Mouse (Mus musculus): ENCODE results near the gene Psen2.

The Psen2 gene

DNA sequence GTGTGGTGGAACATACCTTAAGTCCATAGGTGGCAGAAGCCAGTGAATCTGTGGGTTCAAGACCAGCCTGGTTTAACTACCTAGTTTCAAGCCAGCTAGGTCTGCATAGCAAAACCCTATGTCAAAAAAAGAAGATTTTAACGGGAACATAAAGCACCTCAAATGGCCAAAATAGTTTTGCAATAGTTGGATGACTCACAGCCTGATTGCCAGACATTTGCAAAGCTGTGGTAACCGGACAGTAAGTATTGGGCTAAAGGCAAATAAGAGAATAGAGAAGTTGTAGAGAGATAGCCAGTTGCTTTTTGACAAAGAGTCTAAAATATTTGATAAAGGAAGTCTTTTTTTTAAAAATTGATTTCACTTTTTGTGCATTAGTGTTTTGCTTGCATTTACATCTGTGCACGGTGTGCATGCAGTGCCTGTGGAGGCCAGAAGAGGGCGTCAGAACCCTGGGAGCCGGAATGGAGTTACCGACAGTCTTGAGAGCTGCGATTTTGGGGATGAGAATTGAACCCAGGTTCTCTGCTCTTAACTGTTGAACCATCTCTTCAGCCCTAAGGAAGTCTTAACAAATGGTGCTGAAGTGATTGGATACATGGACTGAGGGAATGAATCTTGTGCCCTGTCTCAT lies at the start of gene Psen2:
Psen2 (minus strand) TSS at position 75 of the 634 bp plus-strand sequence.
- DNase-seq (ENCODE audit: low spot score), result no peak

DNA sequence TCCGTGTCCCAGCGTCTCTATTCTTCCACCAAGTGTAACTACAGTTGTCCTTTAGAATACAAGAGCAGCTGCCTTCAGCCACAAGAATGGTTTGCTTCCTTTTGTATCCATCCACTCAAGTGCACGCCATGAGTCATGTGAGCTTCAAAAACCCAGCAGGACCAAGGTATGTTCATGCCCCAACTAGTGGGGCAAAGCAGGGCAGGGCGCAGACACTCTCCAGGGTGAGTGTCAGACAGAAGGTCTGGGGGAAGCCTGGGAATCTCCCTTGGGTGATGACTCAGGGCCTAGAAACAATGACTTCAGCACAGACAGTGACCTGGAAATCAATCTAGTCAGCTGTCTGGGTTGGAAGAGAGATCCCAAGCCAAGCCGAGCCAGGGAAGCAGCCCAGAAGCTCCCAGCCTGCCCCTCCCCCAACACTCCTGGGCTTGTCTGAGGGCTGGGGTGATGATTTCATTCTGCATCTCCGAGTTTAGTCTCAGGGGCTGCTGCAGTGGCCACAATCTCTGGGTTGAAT lies 49.6 kb upstream of the Psen2 start:
- peak; percentile 29 for DNase-seq (ENCODE audit: low spot score)

DNA sequence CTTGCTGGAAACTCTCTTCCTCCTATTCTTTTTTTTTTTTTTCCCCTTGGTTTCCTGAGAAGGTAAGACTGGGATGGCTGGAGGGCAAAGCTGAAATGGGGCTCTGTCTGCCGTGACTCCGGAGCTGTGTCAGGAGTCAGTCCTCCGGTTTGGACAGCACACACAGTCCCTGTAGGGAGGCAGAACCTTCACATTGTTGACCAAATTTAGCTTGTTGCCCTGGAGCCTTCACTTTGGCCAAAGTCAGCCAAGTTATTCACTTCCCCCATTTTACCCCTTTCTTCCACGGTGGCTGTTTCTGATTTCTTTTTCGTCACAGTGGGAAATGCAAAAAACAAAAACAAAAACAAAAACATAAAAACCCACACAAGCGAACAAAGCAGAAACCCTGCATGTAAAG lies 49.0 kb upstream of the Psen2 start:
- no peak for DNase-seq (ENCODE audit: low spot score)

DNA sequence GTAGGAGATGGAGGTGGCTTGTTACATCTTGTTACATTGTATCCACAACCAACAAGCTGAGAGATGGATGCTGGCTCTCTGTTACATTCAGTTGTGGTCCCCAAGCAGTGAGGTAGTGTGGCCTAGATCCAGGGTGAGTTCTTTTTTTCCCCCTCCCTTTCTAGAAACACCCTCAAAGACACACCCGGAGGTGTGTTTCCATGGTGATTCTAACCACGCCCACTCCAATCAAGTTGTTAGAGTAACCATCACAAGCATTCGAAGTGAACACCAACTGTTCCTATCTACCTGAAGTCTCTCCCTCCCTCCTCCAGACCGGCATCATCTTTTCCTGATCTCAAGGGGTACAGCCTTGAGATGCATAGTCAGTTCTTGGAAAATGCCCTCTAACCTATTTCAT lies 45.7 kb upstream of the Psen2 start:
- no peak for DNase-seq (ENCODE audit: low spot score)

DNA sequence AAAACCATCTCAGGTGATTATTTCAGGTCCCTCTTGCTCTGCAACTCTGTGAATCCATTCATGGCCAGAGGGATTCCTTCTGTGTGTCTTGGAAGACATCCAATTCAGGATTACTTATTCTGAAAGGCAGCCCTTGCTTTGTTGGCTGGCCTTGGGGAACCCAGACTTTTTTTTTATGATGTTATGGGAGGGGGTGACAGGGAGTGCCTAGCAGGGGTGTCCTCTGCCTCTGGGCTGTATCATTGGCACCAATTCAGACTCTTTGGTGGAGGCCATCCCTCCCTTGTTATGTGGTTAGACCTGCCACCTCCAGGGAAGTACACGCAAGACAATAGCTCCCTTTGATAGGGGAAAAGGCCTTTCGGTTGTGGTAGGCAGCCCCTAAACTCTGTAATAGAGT lies 44.4 kb upstream of the Psen2 start:
- DNase-seq (ENCODE audit: low spot score), result no peak

DNA sequence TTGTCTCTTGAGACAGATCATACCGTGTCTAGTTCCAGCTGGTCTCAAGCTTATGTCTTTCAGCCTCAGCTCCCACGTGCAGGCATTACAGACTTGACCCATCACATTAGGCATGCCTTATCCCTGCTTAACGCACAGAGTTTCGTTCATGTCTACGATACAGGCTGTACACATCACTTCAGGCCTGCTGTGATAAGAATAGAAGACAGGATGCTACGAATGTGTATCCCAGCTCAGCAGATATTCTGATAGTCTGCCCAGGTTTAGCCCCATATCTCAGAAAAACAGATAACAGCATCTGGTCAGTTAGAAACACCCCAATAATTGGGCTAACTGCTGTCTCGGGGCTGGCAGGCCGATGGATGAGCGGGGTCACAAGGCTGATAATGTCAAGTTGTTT lies 43.7 kb upstream of the Psen2 start:
- no peak for DNase-seq (ENCODE audit: low spot score)

DNA sequence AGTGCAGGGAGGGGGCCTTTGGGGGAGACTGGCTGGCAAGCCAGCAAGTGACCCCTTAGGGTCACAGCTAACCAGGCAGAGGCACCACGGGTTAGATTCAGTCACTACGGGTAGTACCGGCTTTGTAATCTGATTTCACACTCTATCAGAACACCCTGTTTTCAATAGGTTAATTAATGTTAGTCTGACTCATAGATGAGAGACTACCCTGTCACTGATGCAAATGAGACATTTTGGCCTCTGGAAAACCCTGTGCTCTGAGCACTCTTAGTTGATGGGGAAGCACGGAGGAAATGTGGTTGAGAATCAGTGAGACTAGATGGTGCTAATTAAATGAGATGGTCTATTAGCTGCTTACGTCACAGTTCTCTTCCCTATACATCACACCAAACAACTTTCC lies 40.4 kb upstream of the Psen2 start:
- DNase-seq (ENCODE audit: low spot score), result no peak

DNA sequence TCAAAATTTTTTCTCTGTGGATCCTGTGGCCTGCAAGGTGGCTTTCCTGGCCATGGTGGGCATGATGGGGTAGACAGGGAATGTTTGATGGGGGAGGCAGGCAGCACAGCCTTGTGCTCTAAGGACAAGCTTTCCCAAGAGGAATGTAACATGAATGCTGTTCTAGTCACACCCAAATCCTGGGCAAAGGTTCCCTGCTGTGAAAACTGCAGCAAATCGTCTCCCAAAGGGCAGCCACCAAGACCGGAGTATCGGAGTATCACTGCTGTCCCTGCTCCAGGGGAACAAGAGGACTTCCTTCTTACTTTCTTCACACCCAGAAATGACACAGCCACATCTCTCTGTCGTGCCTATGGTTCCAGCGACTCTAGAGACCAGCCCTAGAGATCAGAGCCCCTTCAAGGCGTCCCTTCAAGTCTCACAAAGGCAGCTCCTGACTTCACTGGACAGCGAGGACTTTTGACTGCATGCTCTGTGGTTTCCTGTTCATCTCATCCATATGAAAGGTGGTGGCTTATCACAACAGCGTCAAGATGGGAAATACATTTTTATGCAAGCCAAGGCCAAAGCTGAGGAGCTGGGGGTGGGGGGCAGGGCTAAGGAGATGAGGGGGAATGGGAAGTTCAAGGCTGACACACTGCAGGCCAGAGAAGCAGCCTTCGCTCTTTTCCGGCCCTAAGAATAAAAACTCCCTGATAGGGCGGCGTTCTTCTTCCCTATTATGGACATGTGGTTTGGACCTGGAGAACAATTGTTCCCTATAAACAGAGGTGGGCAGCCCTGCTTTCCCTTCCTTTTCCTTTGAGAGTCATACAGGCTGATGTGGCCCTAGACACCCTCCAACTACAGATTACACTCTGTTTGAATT lies 39.2 kb upstream of the Psen2 start:
- DNase-seq (ENCODE audit: low spot score), result no peak

DNA sequence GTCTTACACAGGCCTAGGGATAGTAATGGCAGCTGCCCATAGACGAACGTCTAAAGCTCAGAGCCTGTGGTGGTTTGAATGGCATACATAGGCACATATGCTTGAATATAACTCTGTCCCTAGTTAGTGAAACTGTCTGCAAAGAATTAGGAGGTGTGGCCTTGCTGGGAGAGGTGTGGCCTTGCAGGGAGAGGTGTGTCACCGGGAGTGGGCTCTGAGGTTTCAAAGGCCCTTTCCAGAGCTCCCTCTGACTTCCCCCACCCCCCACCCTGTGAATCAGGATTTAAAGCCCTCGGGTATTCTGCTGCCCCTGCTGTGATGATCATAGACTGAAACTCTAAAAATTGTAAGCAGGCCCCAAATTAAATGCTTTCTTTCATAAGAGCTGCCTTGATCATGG lies 37.8 kb upstream of the Psen2 start:
- DNase-seq (ENCODE audit: low spot score), result no peak

DNA sequence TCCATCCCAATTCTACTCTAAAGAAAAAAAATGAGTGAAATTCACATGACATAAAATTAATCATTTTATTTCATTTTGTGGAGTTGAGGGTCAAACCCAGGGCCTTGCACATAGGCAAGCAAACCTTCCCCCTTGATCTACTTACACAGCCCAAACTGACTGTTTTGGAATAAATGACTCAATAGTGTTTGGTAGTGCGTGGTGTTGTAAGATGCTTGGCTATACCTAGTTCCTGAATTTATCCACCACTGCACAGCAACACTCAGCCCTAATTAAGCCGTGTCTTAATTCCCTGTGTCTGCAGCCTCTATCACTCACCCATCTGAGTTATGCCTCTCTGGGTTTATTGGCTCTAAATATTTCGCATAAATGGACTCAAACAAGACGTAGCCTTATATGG lies 37.1 kb upstream of the Psen2 start:
- no peak for DNase-seq (ENCODE audit: low spot score)

DNA sequence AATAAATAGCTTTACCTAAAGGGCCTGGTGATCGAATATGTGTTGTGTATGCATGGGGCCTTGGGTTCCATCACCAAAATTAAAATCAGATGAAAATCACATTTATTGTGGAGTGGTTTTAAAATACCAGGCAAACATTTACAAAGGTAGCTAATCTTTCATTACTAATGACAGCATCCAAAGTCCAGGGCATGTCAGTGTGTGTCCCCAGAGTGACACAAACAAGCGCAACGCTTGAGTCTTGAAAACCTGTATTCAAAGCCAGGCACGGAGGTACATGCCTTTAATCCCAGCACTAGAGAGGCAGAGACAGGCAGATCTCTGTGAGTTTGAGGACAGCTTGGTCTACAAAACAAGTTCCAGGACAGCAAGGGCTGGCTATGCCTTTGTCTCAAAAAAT lies 36.5 kb upstream of the Psen2 start:
- no peak for DNase-seq (ENCODE audit: low spot score)

DNA sequence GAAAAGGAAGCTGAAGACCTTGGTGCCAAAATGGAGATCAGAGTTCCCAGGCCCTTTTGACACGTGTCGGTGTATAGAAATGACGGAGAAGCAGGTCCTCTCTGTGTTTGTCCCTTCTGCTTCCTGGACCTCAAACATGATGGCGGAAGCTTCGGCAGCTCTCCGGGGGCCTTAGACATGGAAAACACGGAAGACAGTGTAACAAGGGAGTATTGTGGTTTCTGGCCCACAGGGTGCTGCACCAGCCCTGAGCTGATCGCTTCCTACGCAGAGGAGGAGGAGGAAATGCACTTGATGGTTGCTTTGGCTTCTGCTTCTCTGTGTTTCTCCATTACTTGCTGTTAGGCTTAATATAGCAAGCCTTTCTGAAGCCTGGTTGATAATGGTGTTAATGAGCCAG lies 32.9 kb upstream of the Psen2 start:
- no peak for DNase-seq (ENCODE audit: low spot score)

DNA sequence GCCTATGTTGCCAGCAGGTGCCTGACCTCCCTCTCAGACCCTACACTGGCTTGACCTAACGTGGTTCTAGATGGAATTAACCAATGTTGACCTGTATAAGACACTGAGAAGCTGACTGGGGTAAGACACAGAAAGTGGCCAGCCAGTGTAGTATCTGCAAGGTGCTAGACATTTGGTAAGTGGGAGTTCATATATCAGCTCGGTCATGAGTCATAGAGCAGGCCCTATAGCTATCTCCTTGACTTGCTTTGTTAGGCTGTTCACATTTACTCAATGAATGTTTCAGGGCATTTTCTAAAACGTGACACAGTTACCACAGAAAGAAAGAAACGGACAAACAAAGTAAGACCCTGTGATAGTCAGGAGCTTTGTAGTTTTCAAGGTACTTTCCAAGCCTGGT lies 27.1 kb upstream of the Psen2 start:
- no peak for DNase-seq (ENCODE audit: low spot score)

DNA sequence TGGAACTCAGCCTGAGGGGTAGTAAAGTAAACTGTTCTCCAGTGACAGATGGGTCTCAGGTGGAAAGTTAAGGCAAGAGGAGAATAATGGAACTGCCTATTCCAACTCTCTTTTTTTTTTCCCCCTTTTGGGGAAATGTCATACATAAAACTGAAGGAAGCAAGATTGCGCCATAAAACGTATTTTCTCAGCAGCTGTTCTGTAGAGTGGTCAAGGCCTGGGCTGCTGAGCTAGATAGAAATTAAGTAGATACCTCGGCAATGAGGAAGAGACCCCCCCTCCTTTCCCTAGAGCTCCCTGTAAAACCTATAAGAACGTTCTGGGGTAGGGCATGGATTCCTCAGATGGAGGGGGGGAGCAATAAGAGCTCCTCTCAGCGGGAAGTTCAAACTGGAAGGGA lies 26.6 kb upstream of the Psen2 start:
- DNase-seq (ENCODE audit: low spot score), result no peak

DNA sequence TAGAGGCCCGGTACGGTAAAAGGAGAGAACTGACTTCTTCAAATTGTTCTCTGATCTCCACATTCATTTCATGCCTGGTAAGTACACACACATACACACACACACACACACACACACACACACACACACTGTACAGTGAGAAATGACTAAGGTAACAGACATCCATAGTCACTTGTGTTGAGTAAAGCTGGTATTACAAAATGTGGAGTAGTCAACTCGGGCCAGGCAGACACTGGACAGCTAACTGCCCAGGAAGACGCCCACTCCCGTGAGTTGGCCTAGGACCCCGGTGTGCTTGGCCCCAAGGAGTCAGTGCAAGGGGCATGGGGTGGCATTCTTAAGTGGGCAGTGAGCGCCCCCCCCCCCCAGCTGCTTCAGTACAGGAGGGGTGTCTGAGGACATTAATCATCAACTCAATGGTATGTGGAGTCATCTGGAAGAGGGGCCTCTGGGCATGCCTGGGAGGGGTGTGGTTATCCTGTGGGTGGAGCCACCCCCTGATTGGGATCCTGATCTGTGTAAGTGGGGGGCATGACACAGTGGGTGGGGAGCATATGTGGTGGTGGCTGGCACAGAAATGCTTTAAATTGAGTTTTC lies 25.7 kb upstream of the Psen2 start:
- DNase-seq (ENCODE audit: low spot score), result no peak

DNA sequence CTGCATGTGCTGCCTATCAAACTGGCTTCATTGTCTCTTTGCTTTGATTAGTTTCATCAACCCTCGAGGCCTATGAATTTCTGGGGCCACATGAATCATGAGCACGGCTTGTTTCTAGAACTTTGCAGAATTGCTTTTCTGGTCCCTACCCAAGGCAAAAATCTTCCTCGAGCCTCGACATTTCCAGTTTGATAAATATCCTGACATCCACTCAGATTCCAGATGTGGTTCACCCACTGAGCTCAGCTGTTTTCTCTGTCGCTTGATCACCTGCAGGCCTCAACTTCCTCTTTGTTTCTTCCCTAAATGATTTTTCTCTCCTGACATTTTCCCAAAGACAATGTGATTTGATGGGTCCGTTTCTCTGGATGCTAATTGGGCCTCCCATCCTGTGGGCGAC lies 25.0 kb upstream of the Psen2 start:
- no peak for DNase-seq (ENCODE audit: low spot score)

DNA sequence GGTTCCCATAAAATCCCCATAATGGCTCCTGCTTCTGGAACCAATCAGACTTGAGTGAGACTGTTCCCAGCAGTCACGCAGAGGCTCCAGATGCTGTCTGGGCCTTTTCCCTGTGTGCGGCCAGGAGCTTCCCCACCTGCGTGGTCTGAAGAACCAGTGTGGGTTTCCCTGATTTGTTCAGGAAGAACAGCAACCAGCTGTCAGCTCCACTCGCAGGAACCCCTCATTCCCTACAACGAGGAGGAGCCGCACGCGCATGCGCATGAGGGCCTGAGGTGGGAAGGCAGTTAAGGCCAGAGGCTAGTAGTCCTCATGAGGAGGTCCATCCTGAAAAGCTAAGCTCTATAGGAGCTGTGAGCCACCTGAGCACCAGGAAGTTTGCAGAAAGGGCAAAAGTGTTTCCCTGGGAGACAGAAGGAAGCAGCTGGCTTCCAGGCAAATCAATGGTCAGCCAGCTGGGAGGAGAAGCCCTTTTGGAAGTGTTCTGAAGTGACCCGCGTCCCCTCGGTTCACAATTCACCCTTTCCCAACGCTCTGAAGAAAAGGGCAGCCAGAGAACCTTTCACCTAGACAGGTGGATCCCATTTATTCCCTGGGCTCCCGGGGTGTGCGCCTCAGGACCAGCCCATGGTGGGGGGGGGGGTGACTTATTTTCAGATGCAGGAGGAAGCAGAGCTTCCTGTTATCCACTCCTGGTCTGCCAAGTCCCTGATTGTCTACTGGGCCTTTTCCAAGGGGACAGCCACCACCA lies 23.0 kb upstream of the Psen2 start:
- DNase-seq (ENCODE audit: low spot score), result no peak

DNA sequence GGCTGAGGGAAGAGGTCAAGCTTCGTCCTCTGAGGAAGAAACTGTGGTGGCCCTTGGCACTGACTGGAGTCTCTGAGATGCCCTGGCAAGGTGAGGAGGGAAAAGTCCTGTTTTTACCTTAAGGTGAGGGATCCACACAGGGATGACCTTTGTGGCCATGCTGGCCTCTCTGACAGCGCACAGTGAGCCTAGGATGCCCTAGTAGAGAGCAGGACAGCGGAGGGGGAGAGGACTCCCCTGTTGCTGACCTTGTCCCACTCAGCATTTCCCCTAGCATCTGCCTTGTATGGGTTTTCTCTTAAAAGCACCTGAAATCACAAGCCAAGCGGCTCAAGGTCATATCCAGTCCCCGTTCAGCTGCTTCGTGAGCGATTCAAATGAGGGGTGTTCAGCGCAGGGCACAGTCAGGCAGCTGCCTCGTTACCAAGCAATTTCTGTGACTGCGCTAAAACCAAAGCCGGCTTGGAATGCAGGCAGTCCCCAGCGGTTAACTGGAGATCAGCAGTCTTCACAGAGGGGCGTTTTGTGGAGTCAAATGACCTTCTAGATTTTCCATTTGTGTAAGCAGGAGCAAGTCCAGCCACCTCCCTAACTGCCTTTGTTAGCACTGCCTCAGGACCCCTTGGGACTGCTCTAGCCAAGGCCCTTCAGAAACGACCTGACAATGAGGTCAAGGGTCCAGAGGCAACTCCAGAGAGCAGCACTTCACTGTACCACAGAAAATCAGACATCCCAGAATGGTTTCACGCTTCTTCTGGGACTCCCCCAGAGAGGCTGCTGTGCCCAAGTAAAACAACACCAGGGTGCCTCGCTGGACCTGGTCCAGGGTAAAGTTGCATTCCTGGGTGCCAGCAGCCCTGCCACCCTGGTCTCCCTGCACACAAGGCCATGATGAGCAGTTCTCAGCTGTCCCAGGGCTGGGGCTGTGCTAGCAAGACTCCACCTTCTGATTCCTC lies 20.9 kb upstream of the Psen2 start:
- DNase-seq (ENCODE audit: low spot score), result no peak

DNA sequence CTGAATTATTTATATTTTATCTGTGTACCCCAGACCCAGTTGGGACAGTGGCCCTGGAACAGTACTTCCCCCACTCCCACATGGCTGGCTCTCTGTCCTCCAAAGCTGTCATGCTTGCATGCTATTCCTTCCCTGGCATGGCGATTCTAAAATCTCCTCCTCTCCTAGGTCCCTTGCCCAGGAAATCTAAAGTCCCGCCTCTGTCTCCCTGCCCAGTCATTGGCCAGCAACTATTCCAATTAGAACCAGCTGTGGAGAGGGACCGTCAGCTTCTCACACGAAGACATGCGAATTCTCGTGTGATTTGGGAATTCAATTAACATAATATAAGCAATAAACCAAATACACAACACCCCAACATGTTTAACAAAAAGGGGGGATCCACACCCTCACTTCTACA lies 19.3 kb upstream of the Psen2 start:
- DNase-seq (ENCODE audit: low spot score), result no peak

DNA sequence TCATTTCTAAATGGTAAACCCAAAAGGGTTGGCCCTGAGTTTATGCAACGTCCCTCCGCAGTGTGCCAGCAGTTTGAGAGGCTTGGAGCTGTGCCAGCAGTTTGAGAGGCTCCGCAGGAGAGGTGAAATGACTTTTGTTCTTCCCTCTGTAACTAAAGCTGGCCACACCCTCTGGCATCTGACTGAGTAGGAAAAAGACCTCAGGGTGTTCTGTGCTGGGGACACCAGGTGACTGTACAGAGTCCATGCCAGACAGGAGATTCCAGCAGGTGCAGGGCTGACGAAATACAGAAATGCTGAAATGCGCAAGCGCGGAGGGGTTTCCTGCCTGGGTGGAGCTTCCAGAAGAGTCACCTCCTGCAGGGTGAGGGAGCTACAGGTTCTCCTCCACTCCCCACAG lies 16.4 kb upstream of the Psen2 start:
- peak; percentile 46 for DNase-seq (ENCODE audit: low spot score)

DNA sequence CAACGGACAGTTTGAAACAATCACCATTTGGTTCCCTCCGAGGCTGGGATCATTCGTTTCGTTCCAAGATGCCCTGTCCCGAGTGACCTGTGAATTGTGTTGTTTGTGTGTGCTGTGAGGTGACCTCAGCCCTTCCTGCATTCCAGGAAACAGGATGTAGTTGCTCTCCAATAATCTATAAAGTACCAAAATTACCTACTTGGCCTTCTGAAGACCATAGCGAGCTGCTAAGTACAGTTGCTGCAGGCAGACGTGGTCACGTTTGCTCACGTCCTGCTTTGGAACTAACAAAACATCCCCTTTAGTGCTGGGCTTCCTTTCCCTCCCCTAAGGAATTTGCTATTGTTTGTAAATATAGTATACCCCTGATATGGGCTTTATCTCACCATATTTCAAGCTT lies 14.3 kb upstream of the Psen2 start:
- no peak for DNase-seq (ENCODE audit: low spot score)

Data from ovary, postnatal 14 days (tissue).